Mouse (Mus musculus) kidney, postnatal 0 days (tissue): ENCODE data around the gene Ccdc97. TPM values are rescaled to one million over a fixed set of nuclear protein-coding genes. Genes with fewer than 3 reads are reported as not detected.

Source experiments
- ATAC-seq: fragments of 200-750 bp; cut with Nextera tagmentation; replicated peaks from 2 replicates; pipeline ENCODE4 v1.8.0; 2017; ENCODE audit warnings: low read depth, moderate number of reproducible peaks, moderate TSS enrichment, moderate library complexity; ENCODE audit not compliant: low FRiP score
- DNase-seq: peaks from one replicate; pipeline ENCODE4 v3.0.0-alpha.2; 2016; ENCODE audit warnings: low spot score
- H3K27ac ChIP-seq: fragments of 300-500 bp; sonication (generic); 2 replicates; pipeline ENCODE4 v1.5.1; 2014; ENCODE audit warnings: mild to moderate bottlenecking
- H3K27me3 ChIP-seq: fragments of 300-500 bp; sonication (generic); 2 replicates; pipeline ENCODE4 v1.6.1; 2014; ENCODE audit warnings: low read length, mixed read lengths; ENCODE audit not compliant: insufficient read depth
- H3K36me3 ChIP-seq: fragments of 300-500 bp; sonication (generic); 2 replicates; pipeline ENCODE4 v1.6.1; 2014; ENCODE audit warnings: low read length, mixed read lengths; ENCODE audit not compliant: insufficient read depth
- H3K4me1 ChIP-seq: fragments of 300-500 bp; sonication (generic); replicated peaks from 2 replicates; pipeline ENCODE4 v1.6.1; 2014; ENCODE audit warnings: antibody characterized with exemption, low read length, mixed read lengths; ENCODE audit not compliant: insufficient read depth
- H3K4me2 ChIP-seq: fragments of 300-500 bp; sonication (generic); 2 replicates; pipeline ENCODE4 v1.6.1; 2014; ENCODE audit warnings: mild to moderate bottlenecking, low read length, moderate library complexity, mixed read lengths
- H3K4me3 ChIP-seq: fragments of 300-500 bp; sonication (generic); replicated peaks from 2 replicates; pipeline ENCODE4 v1.5.1; 2014; ENCODE audit warnings: low read depth, low read length
- H3K9ac ChIP-seq: fragments of 300-500 bp; sonication (generic); 2 replicates; pipeline ENCODE4 v1.6.1; 2014; ENCODE audit warnings: low read depth, low read length
- H3K9me3 ChIP-seq: fragments of 300-500 bp; sonication (generic); replicated peaks from 2 replicates; pipeline ENCODE4 v1.6.1; 2016; ENCODE audit warnings: low read length, inconsistent platforms, mixed read lengths
- CTCF ChIP-seq: IDR thresholded peaks from 2 replicates; pipeline ENCODE4 v1.5.1; 2016; ENCODE audit warnings: antibody characterized with exemption, low read depth, mild to moderate bottlenecking, moderate library complexity
- WGBS: fragments of 180-500 bp; shearing (Covaris S2); extraction: QIAGEN DNeasy Blood & Tissue Kit; methylation state at CpG from one replicate; pipeline ENCODE4 v1.1.7; 2014; 5-methylcytosine and 5-hydroxymethylcytosine counted together
- polyA plus RNA-seq: library from polyadenylated mRNA; unstranded; fragments of >200 nt; fragmentation: Nextera tagmentation; extraction: Ambion mirVana; gene quantifications from 2 replicates; pipeline ENCODE4 v1.2.1, GENCODE M21; 2015

Gene Ccdc97
- polyA plus RNA-seq, 1 experiment from 2014 or later: 19.4 TPM

DNA sequence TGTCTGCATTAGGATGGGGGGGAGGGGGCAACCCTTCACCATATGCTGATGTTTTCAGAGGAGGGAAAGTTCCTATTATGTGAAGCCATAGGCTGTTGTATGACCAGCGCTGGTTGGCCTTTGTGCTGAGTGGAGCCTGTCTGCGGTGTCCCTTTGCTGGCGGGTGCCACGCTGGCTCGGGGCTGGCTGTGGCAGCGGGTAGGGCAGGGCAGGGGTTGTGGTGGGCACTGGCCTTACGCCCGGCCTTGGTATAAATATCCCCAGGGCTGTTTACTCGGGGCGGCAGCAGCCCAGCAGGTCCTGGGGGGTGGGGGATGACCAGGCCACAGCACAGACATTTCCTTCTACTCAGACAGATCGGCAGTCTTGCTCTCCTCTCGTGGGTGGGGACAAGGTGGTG is 8.9 kb downstream of the Ccdc97 start:
- ATAC-seq (no peak), DNase-seq (no peak)
- Histone ChIP-seq H3K4me1 (peaks cover 19% of the 10 kb centered on the region), H3K36me3 (peaks cover 32% of the 10 kb centered on the region), H3K9ac (0 out of 2 replicates have a peak overlapping the region, but pooled peaks have one; percentile 35), H3K4me3 (no peak overlapping the region), H3K27me3 (no peaks in the 10 kb centered on the region), H3K27ac (no peak overlapping the region), H3K9me3 (no peaks in the 10 kb centered on the region), H3K4me2 (0 out of 2 replicates have a peak overlapping the region, but pooled peaks have one; percentile 3)
- 17% methylated on average over 12 of the region's 12 CpGs for WGBS
- TF ChIP-seq CTCF: no peak

- 22% methylated on average over 15 of the region's 15 CpGs for WGBS
- Histone ChIP-seq H3K4me3 (no peak overlapping the region), H3K27me3 (no peaks in the 10 kb centered on the region), H3K4me2 (no peak overlapping the region), H3K9me3 (no peaks in the 10 kb centered on the region), H3K36me3 (0 out of 2 replicates have a peak, but pooled peaks cover 10% of the 10 kb centered on the region), H3K9ac (0 out of 2 replicates have a peak overlapping the region, but pooled peaks have one; percentile 27), H3K27ac (peak overlapping the region; percentile 74), H3K4me1 (peaks cover 22% of the 10 kb centered on the region)
- ATAC-seq (peak; percentile 21; the same call in 1 of the 2 replicates), DNase-seq (peak; percentile 66)
- TF ChIP-seq CTCF: no peak
These were observed 11.2 kb downstream of the Ccdc97 start for GRCm38 (mm10) chr7:25707581-25708292.

DNA sequence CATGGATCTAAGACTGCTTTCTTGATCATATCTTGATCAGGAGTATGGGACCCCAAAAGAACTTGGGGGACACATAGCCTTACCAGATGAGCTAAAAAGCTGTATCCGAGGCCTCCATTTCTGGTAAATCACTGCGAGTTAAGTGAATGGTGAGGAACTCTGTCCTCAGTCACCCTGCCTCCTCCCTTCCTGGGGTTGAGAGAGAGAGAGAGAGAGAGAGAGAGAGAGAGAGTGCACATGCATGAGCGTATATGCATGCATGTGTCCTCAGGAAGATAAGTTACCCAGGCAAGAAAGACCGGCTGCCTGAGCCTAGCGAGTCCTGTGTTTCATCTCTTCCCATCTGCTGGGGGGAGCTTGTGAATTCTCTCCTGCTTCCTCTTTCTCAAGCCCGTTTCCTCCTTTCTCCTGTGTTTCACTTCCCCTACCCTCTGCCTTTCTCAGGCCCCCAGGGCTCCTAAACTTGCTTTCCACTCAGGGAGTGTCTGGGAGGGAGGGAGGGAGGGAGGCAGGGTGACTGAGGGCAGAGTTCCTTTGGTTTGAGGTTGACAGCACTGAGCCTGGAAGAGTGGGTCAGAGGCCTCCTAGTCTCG is 12.2 kb downstream of the Ccdc97 start:
- Histone ChIP-seq H3K4me2 (no peak overlapping the region), H3K27me3 (no peaks in the 10 kb centered on the region), H3K4me3 (no peak overlapping the region), H3K9ac (no peak overlapping the region), H3K4me1 (peaks cover 22% of the 10 kb centered on the region), H3K9me3 (no peaks in the 10 kb centered on the region), H3K36me3 (0 out of 2 replicates have a peak, but pooled peaks cover 6% of the 10 kb centered on the region), H3K27ac (peak overlapping the region; percentile 74; the same call in 1 of the 2 replicates)
- DNase-seq: peak; percentile 47
- 47% methylated on average over 7 of the region's 7 CpGs for WGBS
- no peak for ATAC-seq
- no peak for TF ChIP-seq CTCF

DNA sequence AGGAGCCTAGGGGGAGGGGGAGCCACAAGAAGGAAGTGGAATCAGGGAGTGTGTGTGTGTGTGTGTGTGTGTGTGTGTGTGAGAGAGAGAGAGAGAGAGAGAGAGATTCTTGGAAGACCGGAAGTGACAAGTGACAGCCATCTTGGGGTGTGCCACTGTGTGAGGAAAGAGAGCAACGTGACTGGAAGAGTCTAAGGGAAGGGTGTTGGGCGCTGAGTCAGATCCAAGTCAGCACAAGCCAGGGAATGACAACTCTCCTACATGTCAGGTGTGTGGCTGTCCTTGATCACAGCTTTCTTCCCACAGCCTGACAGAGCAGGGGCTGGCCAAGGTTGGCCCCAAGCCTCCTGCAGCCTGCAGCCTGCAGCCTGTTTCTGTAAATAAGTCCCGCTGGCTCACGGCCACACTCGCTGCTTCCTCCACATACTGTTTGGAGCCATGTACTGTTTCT is 13.1 kb downstream of the Ccdc97 start:
- Histone ChIP-seq H3K4me1 (peaks cover 18% of the 10 kb centered on the region), H3K27me3 (no peaks in the 10 kb centered on the region), H3K9me3 (no peaks in the 10 kb centered on the region), H3K4me3 (no peak overlapping the region), H3K36me3 (0 out of 2 replicates have a peak, but pooled peaks cover 4% of the 10 kb centered on the region), H3K27ac (0 out of 2 replicates have a peak overlapping the region, but pooled peaks have one; percentile 25), H3K9ac (no peak overlapping the region), H3K4me2 (no peak overlapping the region)
- ATAC-seq (no peak), DNase-seq (peak; percentile 45)
- 55% methylated on average over 6 of the region's 6 CpGs for WGBS
- TF ChIP-seq CTCF: no peak

DNA sequence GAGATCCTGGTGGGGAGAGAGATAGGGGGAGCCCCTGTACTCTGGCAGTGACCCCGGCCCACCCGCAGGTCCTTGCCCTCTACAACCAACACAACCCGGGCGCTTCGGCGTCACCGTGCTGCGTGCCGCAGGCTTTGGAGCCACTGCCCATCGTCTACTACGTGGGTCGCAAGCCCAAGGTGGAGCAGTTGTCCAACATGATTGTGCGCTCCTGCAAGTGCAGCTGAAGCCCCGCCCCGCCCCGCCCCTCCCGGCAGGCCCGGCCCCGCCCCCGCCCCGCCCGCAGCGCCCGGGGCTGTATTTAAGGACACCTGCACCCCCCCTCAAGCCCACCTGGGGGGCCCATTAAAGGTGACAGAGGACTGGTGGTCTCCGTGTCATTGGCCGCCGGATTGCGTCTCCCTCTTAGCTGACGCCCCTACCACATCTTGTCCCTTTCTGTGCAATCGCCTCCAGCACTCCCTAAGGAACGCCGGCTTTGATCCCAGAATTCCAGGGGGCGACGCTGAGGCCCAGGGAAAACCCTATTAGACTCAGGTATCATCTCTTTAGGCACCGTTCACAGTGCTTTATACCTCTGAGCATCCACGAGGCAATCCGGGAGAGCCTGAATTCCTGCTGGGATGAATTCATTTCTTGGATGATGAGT is 14.0 kb downstream of the Ccdc97 start:
- no peak for TF ChIP-seq CTCF
- 12% methylated on average over 37 of the region's 37 CpGs for WGBS
- Histone ChIP-seq H3K9me3 (no peaks in the 10 kb centered on the region), H3K4me3 (peak overlapping the region; percentile 9; the same call in 1 of the 2 replicates), H3K9ac (peak overlapping the region; percentile 23; the same call in 1 of the 2 replicates), H3K4me2 (peak overlapping the region; percentile 48), H3K4me1 (peaks cover 18% of the 10 kb centered on the region), H3K27ac (no peak overlapping the region), H3K27me3 (no peaks in the 10 kb centered on the region), H3K36me3 (0 out of 2 replicates have a peak, but pooled peaks cover 4% of the 10 kb centered on the region)
- DNase-seq (no peak), ATAC-seq (no peak; the same call in 1 of the 2 replicates)
